Mouse (Mus musculus): ENCODE data around the gene Chmp3.

Gene Chmp3

GRCm38 (mm10) chr6:71613225-71613624 is 69.6 kb downstream of the Chmp3 start:
- no peak for DNase-seq

DNA sequence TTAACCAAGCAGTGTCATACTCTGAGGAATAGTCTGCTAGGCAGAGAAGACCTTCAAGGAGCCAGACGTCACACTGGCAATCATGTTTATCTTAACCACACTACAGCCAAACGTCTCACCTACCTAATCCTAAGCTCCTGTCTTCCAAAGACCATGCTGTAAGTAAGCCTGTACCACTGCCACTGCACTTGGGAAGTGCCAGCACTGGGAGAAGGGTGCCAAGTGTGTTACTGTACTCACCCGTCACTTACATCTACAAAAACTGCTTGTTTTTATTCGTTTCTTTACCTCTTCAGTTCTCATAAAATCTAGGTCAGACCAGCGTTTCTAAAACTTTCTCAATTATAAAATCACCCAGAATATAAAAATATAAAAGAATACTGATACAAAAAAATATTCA is 73.4 kb downstream of the Chmp3 start:
- DNase-seq = no peak

- DNase-seq = no peak
These were observed 78.0 kb downstream of the Chmp3 start for GRCm38 (mm10) chr6:71621551-71621950.

GRCm38 (mm10) chr6:71621981-71622380 is 78.4 kb downstream of the Chmp3 start:
- DNase-seq = no peak

GRCm38 (mm10) chr6:71624723-71625122 is 81.1 kb downstream of the Chmp3 start:
- no peak for DNase-seq

DNA sequence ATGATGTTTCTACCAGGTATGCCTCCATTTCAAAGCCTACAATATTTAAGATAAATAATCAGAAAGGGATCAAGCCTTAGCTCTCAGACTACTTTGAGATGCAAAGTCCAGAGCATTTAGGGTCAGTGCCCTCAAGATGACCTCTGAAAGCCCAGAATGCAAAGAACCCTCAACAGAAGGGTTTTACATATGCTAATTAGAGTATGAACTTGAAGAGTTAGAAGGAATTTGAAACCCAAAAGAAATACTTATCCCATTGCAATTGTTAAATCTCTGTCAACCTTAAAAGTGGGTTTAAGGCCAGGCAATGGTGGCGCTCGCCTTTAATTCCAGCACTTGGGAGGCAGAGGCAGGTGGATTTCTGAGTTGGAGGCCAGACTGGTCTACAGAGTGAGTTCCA is 82.4 kb downstream of the Chmp3 start:
- DNase-seq = no peak

GRCm38 (mm10) chr6:71627325-71627724 is 83.7 kb downstream of the Chmp3 start:
- no peak for DNase-seq

GRCm38 (mm10) chr6:71631196-71631595 is 87.6 kb downstream of the Chmp3 start:
- no peak for DNase-seq

DNA sequence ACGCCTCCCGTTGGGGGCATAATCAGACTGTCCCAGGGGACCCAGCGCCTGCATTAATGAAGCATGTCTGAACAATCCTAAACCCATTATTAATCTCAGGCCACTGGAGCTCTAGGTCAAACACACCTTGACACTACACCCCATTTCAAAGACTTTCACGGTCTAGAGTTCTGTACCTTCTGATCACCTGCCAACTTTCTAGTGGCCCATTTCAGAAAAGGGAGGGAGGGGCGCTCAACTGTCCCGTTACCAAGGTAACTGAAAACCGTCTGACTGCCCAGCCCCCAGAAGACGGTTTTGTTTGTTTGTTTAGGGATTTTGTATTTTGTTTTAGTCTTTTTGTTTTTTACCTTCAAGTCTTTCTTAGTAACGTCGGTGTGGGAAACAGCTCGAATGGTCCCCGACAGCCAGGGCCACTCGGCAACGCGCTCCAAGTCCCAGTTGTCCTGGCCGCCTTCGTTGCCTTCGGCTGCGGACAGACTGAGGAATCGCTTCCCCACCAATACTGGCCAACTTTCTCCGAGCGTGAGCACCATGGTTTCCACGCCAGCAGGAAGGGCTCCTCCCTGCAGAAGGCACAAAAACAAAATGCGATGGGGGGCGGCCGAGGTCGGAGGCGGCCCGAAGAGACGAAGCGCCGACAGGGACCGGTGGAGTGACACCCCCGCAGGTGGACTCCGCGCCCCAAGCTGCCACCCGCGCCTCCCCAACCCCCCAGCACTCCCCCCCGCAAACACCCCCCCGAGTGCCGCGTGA is 88.3 kb downstream of the Chmp3 start:
- DNase-seq = peak; percentile 63

Measured in kidney, adult 18-20 months (tissue).